Mouse (Mus musculus) C2C12 (cell line): Measurements from ENCODE around the gene Olfr1443.

Source experiments
- CEBPB ChIP-seq: IDR thresholded peaks from one replicate; pipeline ENCODE4 v1.6.1; 2011; ENCODE audit warnings: low read depth, mild to moderate bottlenecking, control low read depth, moderate library complexity
- CTCF ChIP-seq: IDR thresholded peaks from one replicate; pipeline ENCODE4 v1.5.1; 2011; ENCODE audit not compliant: control insufficient read depth, insufficient read depth, insufficient read length
- FOSL1 ChIP-seq: IDR thresholded peaks from one replicate; pipeline ENCODE4 v1.8.0; 2011; ENCODE audit warnings: mild to moderate bottlenecking, low read length; ENCODE audit not compliant: poor library complexity, insufficient read depth, severe bottlenecking
- MAX ChIP-seq: IDR thresholded peaks from one replicate; pipeline ENCODE4 v1.6.1; 2011; ENCODE audit warnings: mild to moderate bottlenecking, control low read depth
- MYOG ChIP-seq: IDR thresholded peaks from one replicate; pipeline ENCODE4 v1.6.1; 2011; ENCODE audit not compliant: control insufficient read depth, insufficient read length; ENCODE audit errors: extremely low read depth
- USF1 ChIP-seq: IDR thresholded peaks from one replicate; pipeline ENCODE4 v1.6.1; 2011; ENCODE audit warnings: low read depth, mild to moderate bottlenecking, control low read depth, moderate library complexity

- no peak for TF ChIP-seq CTCF
- TF ChIP-seq MAX: no peak
- no peak for TF ChIP-seq USF1
- no peak for TF ChIP-seq CEBPB
- no peak for TF ChIP-seq MYOG
- no peak for TF ChIP-seq FOSL1
These were observed 53.1 kb downstream of the Olfr1443 start for GRCm38 (mm10) chr19:12731036-12731435.
